Mouse (Mus musculus): ENCODE results near the gene Tbck. TPM values are rescaled to one million over a fixed set of nuclear protein-coding genes. Genes with fewer than 3 reads are reported as not detected.
A peak's percentile ranks its signal among the peaks of the same experiment; 100 is the strongest.

The Tbck gene
- polyA plus RNA-seq, 1 experiment from 2014 or later = 14.8 TPM

DNA sequence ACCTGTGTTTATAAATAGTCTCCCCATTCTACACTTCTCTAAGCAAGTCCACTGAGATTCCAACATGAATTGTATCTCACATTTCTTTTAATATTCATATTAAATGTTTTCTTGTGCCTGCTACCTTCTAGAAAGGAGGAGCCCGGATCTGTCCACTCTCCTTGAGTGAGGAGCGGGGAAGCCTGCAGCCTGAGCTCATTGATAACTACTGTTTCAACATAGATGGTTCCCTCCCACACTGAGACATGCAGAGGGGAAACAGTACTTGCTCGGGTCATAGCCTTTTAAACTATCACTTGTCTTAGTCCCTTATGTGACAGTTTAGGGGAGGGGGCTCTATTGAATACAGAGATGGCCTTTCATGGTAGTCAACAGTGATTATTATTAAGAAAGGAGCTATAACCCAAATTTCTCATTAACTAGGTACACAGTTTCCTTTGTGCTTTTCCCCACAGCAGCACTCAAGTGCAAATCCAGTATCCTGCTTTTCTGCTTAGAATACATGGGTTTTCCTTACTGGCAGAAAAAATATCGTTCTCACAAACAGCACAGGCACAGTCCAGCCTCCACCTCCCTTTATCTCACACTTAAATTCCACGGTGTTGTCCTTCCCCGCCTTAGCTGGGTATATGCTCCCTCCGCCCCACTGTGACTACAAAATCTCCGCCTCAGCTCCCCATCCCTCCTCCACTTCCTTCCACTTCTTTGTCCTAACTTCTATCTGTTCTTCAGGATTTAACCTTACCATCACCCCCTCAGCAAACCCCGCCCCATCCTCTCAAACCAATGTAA is 130.0 kb downstream of the Tbck start:
- Histone ChIP-seq H3K27ac (peak overlapping the region; percentile 42; the same call in 1 of the 2 replicates), H3K4me3 (no peak overlapping the region), H3K9me3 (no peaks in the 10 kb centered on the region), H3K27me3 (ENCODE audit: insufficient read depth, poor library complexity, severe bottlenecking) (no peaks in the 10 kb centered on the region), H3K36me3 (no peaks in the 10 kb centered on the region), H3K4me1 (peaks cover 36% of the 10 kb centered on the region)
- no peak for DNase-seq (ENCODE audit: low spot score)
- 35% methylated on average over 9 of the region's 9 CpGs for WGBS

DNA sequence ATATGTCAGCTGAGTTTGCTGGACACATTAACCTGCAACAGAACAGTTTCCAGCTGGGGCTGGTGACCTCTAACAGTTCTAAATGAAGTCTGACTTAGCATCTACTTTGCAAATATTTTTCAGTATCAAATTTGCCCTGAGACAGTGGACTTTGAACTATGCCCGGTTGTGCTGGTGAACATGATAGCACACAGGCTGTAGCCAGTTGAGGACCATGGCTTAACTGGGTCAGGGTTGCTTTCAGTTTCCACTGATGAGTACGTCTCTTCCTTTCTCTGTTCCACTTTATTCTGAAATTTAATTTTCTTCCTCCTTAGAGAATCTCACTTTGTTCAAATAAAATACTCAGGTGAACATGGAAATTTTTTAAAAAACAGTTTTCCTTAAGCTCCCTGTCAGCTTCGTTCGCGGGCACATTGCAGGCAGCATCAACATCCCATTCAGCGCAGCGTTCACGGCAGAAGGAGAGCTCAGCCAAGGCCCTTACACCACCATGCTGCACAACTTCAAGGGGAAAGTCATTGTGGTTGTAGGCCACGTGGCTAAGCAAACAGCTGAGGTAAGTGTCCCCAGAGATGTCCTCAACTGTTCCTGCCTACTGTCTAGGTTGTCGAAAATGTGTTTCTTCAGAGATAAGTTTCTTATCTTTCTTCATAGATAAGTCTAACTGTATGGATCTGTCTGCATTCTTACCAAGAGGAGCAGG is 131.0 kb downstream of the Tbck start:
- Histone ChIP-seq H3K9me3 (no peaks in the 10 kb centered on the region), H3K4me3 (no peak overlapping the region), H3K4me1 (peaks cover 42% of the 10 kb centered on the region), H3K27ac (peak overlapping the region; percentile 42; the same call in 1 of the 2 replicates), H3K27me3 (ENCODE audit: insufficient read depth, poor library complexity, severe bottlenecking) (no peaks in the 10 kb centered on the region), H3K36me3 (no peaks in the 10 kb centered on the region)
- no peak for DNase-seq (ENCODE audit: low spot score)
- 67% methylated on average over 10 of the region's 10 CpGs for WGBS

DNA sequence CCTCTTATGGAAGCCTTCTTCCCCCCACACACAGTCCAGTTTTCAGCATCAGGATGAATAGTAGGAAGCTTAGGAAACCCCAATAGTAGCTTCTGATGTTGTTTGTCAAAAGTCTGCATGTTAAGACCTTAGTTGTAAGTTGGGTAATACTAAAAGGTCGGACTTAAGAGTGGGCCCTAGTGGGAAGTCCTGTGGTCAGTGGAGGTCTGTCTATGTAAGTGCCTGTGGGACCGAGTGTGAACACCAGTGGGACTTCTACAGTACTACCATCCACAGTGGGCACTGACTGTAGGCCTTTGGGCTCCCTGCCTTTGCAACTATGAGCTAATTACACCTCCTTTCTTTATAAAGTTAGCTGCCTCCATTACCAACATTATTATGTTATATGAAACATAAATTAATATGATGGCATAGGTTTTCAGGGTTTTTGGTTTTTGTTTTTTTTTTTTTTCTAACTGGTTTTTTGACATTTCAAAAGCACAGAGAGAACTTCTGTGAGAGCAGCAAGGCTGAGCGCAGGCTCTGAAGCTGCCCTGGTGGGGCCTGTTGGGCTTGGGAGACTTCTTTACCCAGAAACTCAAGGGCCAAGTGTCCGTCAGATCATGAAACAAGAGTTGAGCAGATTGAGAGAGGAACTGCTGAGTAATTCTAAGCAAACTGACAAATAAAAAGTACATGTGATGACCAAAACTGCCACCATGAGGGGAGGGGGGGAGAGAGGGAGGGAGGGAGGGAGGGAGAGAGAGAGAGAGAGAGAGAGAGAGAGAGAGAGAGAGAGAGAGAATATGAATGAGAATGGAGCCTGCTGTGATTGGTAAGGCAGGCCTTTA is 131.8 kb downstream of the Tbck start:
- H3K36me3 ChIP-seq = no peaks in the 10 kb centered on the region
- H3K4me1 ChIP-seq = peaks cover 42% of the 10 kb centered on the region
- WGBS = 84% methylated on average over 4 of the region's 4 CpGs
- no peaks in the 10 kb centered on the region for H3K9me3 ChIP-seq
- DNase-seq (ENCODE audit: low spot score) = no peak
- H3K27ac ChIP-seq = 0 out of 2 replicates have a peak overlapping the region, but pooled peaks have one; percentile 25
- H3K27me3 ChIP-seq (ENCODE audit: insufficient read depth, poor library complexity, severe bottlenecking) = no peaks in the 10 kb centered on the region
- no peak overlapping the region for H3K4me3 ChIP-seq

DNA sequence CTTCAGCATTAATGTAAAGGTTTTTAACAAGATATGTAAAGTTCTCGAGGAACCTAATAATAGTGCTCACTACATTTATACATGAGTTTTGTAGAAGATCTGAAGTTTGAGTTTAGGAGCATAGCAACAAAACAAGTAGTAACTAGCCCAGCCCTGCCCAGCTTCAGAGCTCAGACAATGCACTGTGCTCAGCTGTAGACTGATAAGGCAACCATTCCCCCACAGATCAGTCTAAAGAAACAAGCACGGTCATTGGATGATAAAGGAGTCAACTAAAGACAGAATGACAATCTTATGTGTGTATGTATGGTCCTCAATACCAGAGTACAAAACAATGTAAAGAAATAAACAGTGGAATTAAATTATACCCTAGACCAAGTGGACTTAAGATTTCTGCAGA is 135.5 kb downstream of the Tbck start:
- WGBS = 52% methylated on average over 2 of the region's 2 CpGs
- no peak for DNase-seq (ENCODE audit: low spot score)
- H3K9me3 ChIP-seq = no peaks in the 10 kb centered on the region
- H3K36me3 ChIP-seq = no peaks in the 10 kb centered on the region
- no peak overlapping the region for H3K4me3 ChIP-seq
- no peaks in the 10 kb centered on the region for H3K27me3 ChIP-seq (ENCODE audit: insufficient read depth, poor library complexity, severe bottlenecking)
- peaks cover 19% of the 10 kb centered on the region for H3K4me1 ChIP-seq
- no peak overlapping the region for H3K27ac ChIP-seq

DNA sequence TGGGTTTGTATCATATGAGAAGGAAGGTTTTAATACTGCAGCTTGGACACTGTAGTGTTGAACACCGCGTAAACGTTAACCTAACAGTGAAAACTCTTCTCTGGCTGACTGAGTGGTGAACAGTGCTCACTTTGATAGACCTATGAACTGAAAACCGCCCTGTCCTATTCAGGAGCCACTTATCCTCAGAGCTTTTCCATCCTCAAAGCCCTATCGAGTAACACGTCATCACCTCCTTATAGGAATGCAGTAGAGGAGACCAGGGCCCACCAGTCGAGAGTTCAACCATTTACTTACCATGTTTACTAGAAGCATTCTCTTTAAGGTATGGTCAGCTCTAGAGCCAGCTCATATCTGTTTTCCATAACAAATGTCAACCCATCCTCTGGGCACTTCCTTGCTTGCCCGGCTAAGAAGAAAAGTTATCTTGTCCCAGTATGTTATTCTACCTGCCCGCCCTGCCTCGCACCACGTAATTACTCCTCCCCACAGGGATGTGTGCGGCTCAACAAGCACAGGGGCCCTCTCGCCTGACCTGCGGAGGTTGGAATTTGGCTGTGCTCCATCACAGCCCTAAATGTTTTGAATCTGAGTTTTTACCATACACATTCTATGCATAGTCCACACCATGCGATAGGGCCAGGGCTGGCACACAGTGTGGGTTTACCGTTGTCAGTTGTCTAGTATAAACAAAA is 147.4 kb downstream of the Tbck start:
- 35% methylated on average over 16 of the region's 16 CpGs for WGBS
- Histone ChIP-seq H3K36me3 (no peaks in the 10 kb centered on the region), H3K4me1 (peaks cover 26% of the 10 kb centered on the region), H3K27ac (peak overlapping the region; percentile 71; the same call in 1 of the 2 replicates), H3K9me3 (no peaks in the 10 kb centered on the region), H3K27me3 (ENCODE audit: insufficient read depth, poor library complexity, severe bottlenecking) (no peaks in the 10 kb centered on the region), H3K4me3 (no peak overlapping the region)
- peak; percentile 79 for DNase-seq (ENCODE audit: low spot score)

DNA sequence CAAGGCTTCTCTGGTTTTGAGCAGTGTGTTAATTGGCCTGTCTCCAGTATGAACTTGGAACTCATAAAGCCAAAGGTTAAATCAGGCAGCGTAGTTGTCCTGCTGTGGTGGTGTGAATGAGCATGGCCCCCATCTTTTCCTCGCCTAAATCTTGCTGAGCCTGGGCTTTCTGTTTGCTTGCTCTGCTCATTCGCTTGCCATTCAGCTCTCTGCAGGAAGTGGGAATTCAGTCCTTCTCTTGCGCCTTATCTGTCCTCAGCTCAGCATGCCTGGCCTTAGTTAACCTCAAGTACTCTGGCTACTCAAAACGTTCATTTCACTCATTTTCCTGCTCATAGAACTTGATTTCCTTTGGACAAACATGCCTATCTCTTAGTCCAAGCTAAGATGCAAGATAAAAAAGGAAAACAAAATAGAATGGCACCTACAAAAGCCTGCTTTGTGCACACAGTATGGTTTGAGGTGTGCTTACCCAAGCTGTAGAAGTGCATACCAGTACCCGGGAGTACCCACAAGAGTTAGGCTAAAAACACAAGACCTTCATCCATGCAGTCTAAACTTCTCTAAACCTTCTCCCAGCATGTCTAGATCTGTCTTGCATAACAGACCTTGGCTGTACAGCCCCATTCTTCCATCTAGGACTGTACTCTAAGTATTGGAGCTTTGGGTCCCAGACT is 151.3 kb downstream of the Tbck start:
- 49% methylated on average over 6 of the region's 6 CpGs for WGBS

DNA sequence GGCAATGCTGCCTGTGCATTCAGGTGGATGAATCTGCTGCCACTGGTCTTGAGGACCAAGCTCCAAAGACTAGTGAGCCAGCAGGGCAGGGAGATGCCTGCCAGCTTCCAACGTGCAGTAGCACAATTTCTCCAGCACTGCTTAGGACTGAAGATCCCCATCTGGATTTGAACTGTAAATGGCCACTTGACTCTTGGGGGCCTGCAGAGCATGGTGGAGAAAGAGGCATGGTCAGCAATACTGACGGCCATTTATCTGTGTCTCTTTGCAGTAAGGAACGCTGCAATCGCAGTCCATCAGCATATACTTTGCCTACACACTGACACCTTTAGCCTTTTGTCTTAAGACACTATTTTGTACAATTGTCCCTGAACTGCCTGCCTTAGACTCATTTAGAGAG is 153.2 kb downstream of the Tbck start:
- peak; percentile 19 for DNase-seq (ENCODE audit: low spot score)
- WGBS = 76% methylated on average over 4 of the region's 4 CpGs
- Histone ChIP-seq H3K27me3 (ENCODE audit: insufficient read depth, poor library complexity, severe bottlenecking) (no peaks in the 10 kb centered on the region), H3K4me1 (peaks cover 9% of the 10 kb centered on the region; the same call in 1 of the 2 replicates), H3K4me3 (no peak overlapping the region), H3K36me3 (peaks cover 19% of the 10 kb centered on the region; the same call in 1 of the 2 replicates), H3K9me3 (no peaks in the 10 kb centered on the region), H3K27ac (no peak overlapping the region)

More for the DNA sequence above, 151.3 kb downstream of the Tbck start:
- DNase-seq (ENCODE audit: low spot score) = peak; percentile 75
- Histone ChIP-seq H3K9me3 (no peaks in the 10 kb centered on the region), H3K36me3 (peaks cover 15% of the 10 kb centered on the region; the same call in 1 of the 2 replicates), H3K4me3 (no peak overlapping the region), H3K4me1 (peaks cover 25% of the 10 kb centered on the region), H3K27ac (no peak overlapping the region), H3K27me3 (ENCODE audit: insufficient read depth, poor library complexity, severe bottlenecking) (no peaks in the 10 kb centered on the region)

DNA sequence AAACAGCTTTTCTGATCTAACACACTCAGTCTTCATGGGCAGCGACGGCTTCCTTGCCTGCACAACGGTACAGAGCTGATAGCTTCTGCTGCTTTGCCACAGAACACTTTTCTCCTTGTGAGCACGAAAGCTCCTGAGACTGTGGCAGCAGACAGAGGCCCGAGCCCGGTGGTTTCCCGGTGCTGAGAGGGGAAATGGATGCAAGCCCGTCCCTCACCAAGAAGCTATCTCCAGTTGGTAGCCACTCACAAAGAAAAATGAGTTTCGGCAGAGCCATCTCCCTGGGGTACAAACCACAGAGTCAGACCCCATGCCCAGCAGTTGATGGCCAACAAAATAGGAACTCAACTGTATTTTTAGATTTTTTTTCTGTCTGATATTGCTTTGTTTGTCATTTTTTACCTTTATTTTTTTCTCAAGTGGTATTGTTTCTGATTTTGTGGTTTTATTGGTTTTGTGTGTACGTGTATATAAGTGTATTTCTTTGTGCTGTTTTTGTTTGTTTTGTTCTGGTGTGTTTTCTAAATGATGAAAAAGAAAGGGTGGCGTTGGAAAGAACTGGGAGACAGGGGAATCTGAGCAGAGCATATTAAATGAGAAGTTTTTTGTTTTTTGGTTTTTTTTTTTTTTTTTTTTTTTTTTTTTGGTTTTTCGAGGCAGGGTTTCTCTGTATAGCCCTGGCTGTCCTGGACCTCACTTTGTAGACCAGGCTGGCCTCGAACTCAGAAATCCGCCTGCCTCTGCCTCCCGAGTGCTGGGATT is 154.9 kb downstream of the Tbck start:
- peaks cover 21% of the 10 kb centered on the region; the same call in 1 of the 2 replicates for H3K36me3 ChIP-seq
- DNase-seq (ENCODE audit: low spot score) = peak; percentile 57
- H3K4me1 ChIP-seq = peaks cover 9% of the 10 kb centered on the region; the same call in 1 of the 2 replicates
- no peak overlapping the region for H3K4me3 ChIP-seq
- WGBS = 85% methylated on average over 15 of the region's 15 CpGs
- H3K27me3 ChIP-seq (ENCODE audit: insufficient read depth, poor library complexity, severe bottlenecking) = no peaks in the 10 kb centered on the region
- H3K27ac ChIP-seq = no peak overlapping the region
- no peaks in the 10 kb centered on the region for H3K9me3 ChIP-seq

DNA sequence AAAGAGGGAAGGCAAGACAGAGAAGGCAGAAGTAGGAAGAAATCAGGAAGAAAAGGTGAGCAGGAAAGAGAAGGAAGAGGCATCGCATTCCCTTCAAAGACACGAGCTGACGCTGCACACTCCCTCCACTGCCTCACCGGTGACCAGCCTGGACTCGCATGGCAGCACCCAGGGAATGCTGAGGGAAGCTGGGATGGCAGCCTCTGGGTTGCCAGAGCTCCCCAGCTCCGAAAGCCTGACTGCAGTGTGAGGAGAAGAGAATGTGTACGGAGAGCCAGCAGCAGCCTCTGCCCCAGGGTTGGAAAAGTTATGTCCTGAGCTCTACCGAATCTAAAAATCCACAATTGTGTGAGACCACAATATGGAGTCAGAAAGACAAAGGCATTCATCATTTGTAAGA is 155.6 kb downstream of the Tbck start:
- H3K27ac ChIP-seq = no peak overlapping the region
- peaks cover 21% of the 10 kb centered on the region; the same call in 1 of the 2 replicates for H3K36me3 ChIP-seq
- H3K27me3 ChIP-seq (ENCODE audit: insufficient read depth, poor library complexity, severe bottlenecking) = no peaks in the 10 kb centered on the region
- DNase-seq (ENCODE audit: low spot score) = peak; percentile 19
- no peak overlapping the region for H3K4me3 ChIP-seq
- no peaks in the 10 kb centered on the region for H3K9me3 ChIP-seq
- peaks cover 6% of the 10 kb centered on the region; the same call in 1 of the 2 replicates for H3K4me1 ChIP-seq
- 88% methylated on average over 8 of the region's 8 CpGs for WGBS

DNA sequence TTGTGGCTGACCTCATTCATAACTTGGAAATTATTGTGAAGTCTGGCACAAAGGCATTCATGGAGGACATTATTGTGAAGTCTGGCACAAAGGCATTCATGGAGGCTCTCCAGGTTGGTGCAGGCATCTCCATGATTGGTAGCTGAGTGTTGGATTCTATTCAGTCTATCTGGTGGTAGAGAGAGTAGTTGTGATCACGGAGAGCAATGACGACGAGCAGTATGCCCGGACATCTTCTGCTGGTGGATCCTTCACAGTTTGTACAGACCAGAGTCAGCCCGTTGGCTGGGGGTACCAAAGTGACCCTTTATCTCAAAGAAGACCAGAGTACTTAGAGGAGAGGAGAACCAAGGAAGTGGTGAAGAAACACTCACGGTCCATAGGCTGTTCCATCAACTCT is 158.7 kb downstream of the Tbck start:
- Histone ChIP-seq H3K9me3 (no peaks in the 10 kb centered on the region), H3K27me3 (ENCODE audit: insufficient read depth, poor library complexity, severe bottlenecking) (no peaks in the 10 kb centered on the region), H3K36me3 (peaks cover 21% of the 10 kb centered on the region; the same call in 1 of the 2 replicates), H3K27ac (no peak overlapping the region), H3K4me1 (no peaks in the 10 kb centered on the region), H3K4me3 (no peak overlapping the region)
- 89% methylated on average over 6 of the region's 6 CpGs for WGBS
- DNase-seq (ENCODE audit: low spot score) = peak; percentile 66

DNA sequence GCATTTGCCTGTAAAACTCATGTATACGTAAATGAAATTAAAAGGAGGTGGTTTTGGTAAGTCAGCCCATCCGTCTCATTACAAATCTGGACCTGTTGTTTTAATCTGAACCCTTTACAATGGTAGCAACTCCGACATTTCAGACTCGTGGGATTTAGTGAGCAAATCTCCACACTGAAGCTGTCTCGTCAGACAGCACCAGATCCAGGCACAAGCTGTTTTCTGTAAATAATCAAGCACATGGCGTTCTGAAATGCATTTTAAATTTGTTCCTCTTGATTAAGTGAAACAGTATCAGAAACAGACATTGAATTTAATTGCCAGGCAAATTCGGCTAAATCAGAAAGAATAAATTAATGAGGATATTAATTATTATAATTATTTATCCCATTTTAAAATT is 165.7 kb downstream of the Tbck start:
- Histone ChIP-seq H3K4me3 (no peak overlapping the region), H3K4me1 (peaks cover 13% of the 10 kb centered on the region), H3K27ac (no peak overlapping the region), H3K27me3 (ENCODE audit: insufficient read depth, poor library complexity, severe bottlenecking) (no peaks in the 10 kb centered on the region), H3K36me3 (no peaks in the 10 kb centered on the region), H3K9me3 (no peaks in the 10 kb centered on the region)
- DNase-seq (ENCODE audit: low spot score) = no peak
- 83% methylated on average over 7 of the region's 7 CpGs for WGBS

Measured in heart, embryonic 10.5 days (tissue).